Mouse (Mus musculus): ENCODE measurements at regions not wholly inside any gene's neighbourhood (a gene's known extent, or its start where the extent isn't known, plus 50 kb on each side); places are given as distances from the start of the nearest gene placed in this dataset.

DNA sequence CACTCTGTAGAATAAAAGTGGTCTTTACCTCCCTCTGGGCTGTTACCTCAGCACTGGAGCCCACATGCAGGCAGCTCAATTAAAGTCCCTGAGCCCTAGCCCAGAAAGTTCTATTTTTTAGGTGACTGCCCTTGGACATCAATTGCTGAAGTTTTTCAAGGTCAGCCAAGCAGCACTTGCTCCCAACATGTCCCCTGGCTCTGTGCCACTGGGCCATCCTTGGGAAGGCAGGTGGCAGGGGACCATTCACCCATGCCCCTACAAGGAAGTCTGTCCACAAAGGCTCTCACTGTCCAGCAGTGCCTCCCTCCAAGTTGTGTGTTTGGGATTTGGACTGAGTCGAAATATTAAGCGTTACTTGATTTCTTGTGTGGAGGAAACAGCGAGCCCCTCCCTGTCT lies 112.6 kb upstream of the Kazn start:
- Histone ChIP-seq H3K9ac (ENCODE audit: low read length) (no peak overlapping the region), H3K36me3 (ENCODE audit: control insufficient read depth, insufficient read depth, low read length) (no peaks in the 10 kb centered on the region), H3K4me2 (ENCODE audit: low read depth, low read length, severe bottlenecking) (no peak overlapping the region), H3K9me3 (ENCODE audit: control insufficient read depth, low read length) (no peaks in the 10 kb centered on the region), H3K27ac (ENCODE audit: low read depth, low read length) (no peak overlapping the region), H3K4me3 (ENCODE audit: low read depth, low read length) (no peak overlapping the region), H3K27me3 (ENCODE audit: control insufficient read depth, insufficient read depth, low read length) (no peaks in the 10 kb centered on the region), H3K4me1 (replicated peaks; ENCODE audit: control insufficient read depth, insufficient read depth, low read length) (no peaks in the 10 kb centered on the region)
- ATAC-seq (replicated peaks; ENCODE audit: low FRiP score), result no peak
- WGBS, result 90% methylated on average over 3 of the region's 3 CpGs
- no peak for DNase-seq (ENCODE audit: low spot score)

- Histone ChIP-seq H3K4me3 (ENCODE audit: low read depth, low read length) (no peak overlapping the region), H3K9ac (ENCODE audit: low read length) (no peak overlapping the region), H3K9me3 (ENCODE audit: control insufficient read depth, low read length) (no peaks in the 10 kb centered on the region), H3K36me3 (ENCODE audit: control insufficient read depth, insufficient read depth, low read length) (no peaks in the 10 kb centered on the region), H3K4me1 (replicated peaks; ENCODE audit: control insufficient read depth, insufficient read depth, low read length) (0 out of 2 replicates have a peak, but pooled peaks cover 5% of the 10 kb centered on the region), H3K27ac (ENCODE audit: low read depth, low read length) (no peak overlapping the region), H3K27me3 (ENCODE audit: control insufficient read depth, insufficient read depth, low read length) (no peaks in the 10 kb centered on the region), H3K4me2 (ENCODE audit: low read depth, low read length, severe bottlenecking) (no peak overlapping the region)
- 92% methylated on average over 8 of the region's 8 CpGs for WGBS
- no peak for DNase-seq (ENCODE audit: low spot score)
- no peak for ATAC-seq (replicated peaks; ENCODE audit: low FRiP score)
Observed at GRCm38 (mm10) chr4:142350986-142351385, 111.8 kb upstream of the Kazn start.

DNA sequence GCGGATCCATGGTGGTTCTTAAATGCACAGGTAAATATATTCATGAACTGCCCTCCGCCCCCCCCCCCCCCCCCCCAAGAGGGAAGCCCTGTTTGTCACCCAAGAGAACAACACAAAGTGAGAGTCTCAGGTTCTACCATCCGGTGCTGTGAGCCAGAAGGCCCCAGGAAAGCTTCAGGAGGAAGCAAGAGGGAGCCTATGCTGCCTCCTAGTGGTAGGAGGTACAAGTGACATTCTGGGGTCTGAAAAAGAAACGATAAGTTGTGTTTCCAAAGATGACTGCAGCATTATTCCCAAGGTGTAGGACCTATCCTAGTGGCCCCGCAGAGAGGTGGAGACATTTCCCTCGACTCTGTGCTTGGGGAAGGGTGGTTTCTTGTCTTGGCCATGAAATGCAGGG lies 109.7 kb upstream of the Kazn start:
- no peaks in the 10 kb centered on the region for H3K36me3 ChIP-seq (ENCODE audit: control insufficient read depth, insufficient read depth, low read length)
- 0 out of 2 replicates have a peak, but pooled peaks cover 5% of the 10 kb centered on the region for H3K4me1 ChIP-seq (replicated peaks; ENCODE audit: control insufficient read depth, insufficient read depth, low read length)
- 45% methylated on average over 6 of the region's 6 CpGs for WGBS
- H3K27me3 ChIP-seq (ENCODE audit: control insufficient read depth, insufficient read depth, low read length), result no peaks in the 10 kb centered on the region
- ATAC-seq (replicated peaks; ENCODE audit: low FRiP score) (no peak), DNase-seq (ENCODE audit: low spot score) (no peak)
- no peak overlapping the region for H3K4me2 ChIP-seq (ENCODE audit: low read depth, low read length, severe bottlenecking)
- H3K4me3 ChIP-seq (ENCODE audit: low read depth, low read length), result no peak overlapping the region
- H3K9ac ChIP-seq (ENCODE audit: low read length), result no peak overlapping the region
- no peaks in the 10 kb centered on the region for H3K9me3 ChIP-seq (ENCODE audit: control insufficient read depth, low read length)
- H3K27ac ChIP-seq (ENCODE audit: low read depth, low read length), result no peak overlapping the region

- Histone ChIP-seq H3K4me1 (replicated peaks; ENCODE audit: control insufficient read depth, insufficient read depth, low read length) (peaks cover 13% of the 10 kb centered on the region; the same call in 1 of the 2 replicates), H3K9ac (ENCODE audit: low read length) (no peak overlapping the region), H3K27ac (ENCODE audit: low read depth, low read length) (no peak overlapping the region), H3K27me3 (ENCODE audit: control insufficient read depth, insufficient read depth, low read length) (no peaks in the 10 kb centered on the region), H3K36me3 (ENCODE audit: control insufficient read depth, insufficient read depth, low read length) (no peaks in the 10 kb centered on the region), H3K4me3 (ENCODE audit: low read depth, low read length) (no peak overlapping the region), H3K4me2 (ENCODE audit: low read depth, low read length, severe bottlenecking) (no peak overlapping the region), H3K9me3 (ENCODE audit: control insufficient read depth, low read length) (no peaks in the 10 kb centered on the region)
- no peak for ATAC-seq (replicated peaks; ENCODE audit: low FRiP score)
- WGBS, result 77% methylated on average over 19 of the region's 19 CpGs
- no peak for DNase-seq (ENCODE audit: low spot score)
Observed at GRCm38 (mm10) chr4:142342482-142343206, 103.4 kb upstream of the Kazn start.

- no peak for DNase-seq (ENCODE audit: low spot score)
- H3K4me1 ChIP-seq (replicated peaks; ENCODE audit: control insufficient read depth, insufficient read depth, low read length), result peaks cover 11% of the 10 kb centered on the region; the same call in 1 of the 2 replicates
- H3K36me3 ChIP-seq (ENCODE audit: control insufficient read depth, insufficient read depth, low read length), result no peaks in the 10 kb centered on the region
- H3K27ac ChIP-seq (ENCODE audit: low read depth, low read length), result no peak overlapping the region
- WGBS, result 75% methylated on average over 4 of the region's 4 CpGs
- H3K9me3 ChIP-seq (ENCODE audit: control insufficient read depth, low read length), result no peaks in the 10 kb centered on the region
- no peaks in the 10 kb centered on the region for H3K27me3 ChIP-seq (ENCODE audit: control insufficient read depth, insufficient read depth, low read length)
- no peak overlapping the region for H3K4me2 ChIP-seq (ENCODE audit: low read depth, low read length, severe bottlenecking)
- ATAC-seq (replicated peaks; ENCODE audit: low FRiP score), result no peak; the same call in 1 of the 2 replicates
- no peak overlapping the region for H3K9ac ChIP-seq (ENCODE audit: low read length)
- no peak overlapping the region for H3K4me3 ChIP-seq (ENCODE audit: low read depth, low read length)
Observed at GRCm38 (mm10) chr4:142341305-142341704, 102.1 kb upstream of the Kazn start.

GRCm38 (mm10) chr4:142340057-142340456 lies 100.9 kb upstream of the Kazn start:
- Histone ChIP-seq H3K9me3 (ENCODE audit: control insufficient read depth, low read length) (no peaks in the 10 kb centered on the region; the same call in 1 of the 2 replicates), H3K27ac (ENCODE audit: low read depth, low read length) (no peak overlapping the region), H3K36me3 (ENCODE audit: control insufficient read depth, insufficient read depth, low read length) (no peaks in the 10 kb centered on the region), H3K4me2 (ENCODE audit: low read depth, low read length, severe bottlenecking) (no peak overlapping the region), H3K27me3 (ENCODE audit: control insufficient read depth, insufficient read depth, low read length) (no peaks in the 10 kb centered on the region), H3K4me3 (ENCODE audit: low read depth, low read length) (no peak overlapping the region), H3K9ac (ENCODE audit: low read length) (no peak overlapping the region), H3K4me1 (replicated peaks; ENCODE audit: control insufficient read depth, insufficient read depth, low read length) (peaks cover 8% of the 10 kb centered on the region; the same call in 1 of the 2 replicates)
- WGBS, result 10% methylated on average over 3 of the region's 3 CpGs
- DNase-seq (ENCODE audit: low spot score), result no peak
- ATAC-seq (replicated peaks; ENCODE audit: low FRiP score), result peak; percentile 53

GRCm38 (mm10) chr4:142337701-142338100 lies 98.5 kb upstream of the Kazn start:
- H3K4me2 ChIP-seq (ENCODE audit: low read depth, low read length, severe bottlenecking), result no peak overlapping the region
- no peak overlapping the region for H3K4me3 ChIP-seq (ENCODE audit: low read depth, low read length)
- H3K4me1 ChIP-seq (replicated peaks; ENCODE audit: control insufficient read depth, insufficient read depth, low read length), result peaks cover 8% of the 10 kb centered on the region; the same call in 1 of the 2 replicates
- ATAC-seq (replicated peaks; ENCODE audit: low FRiP score) (no peak), DNase-seq (ENCODE audit: low spot score) (no peak)
- H3K27ac ChIP-seq (ENCODE audit: low read depth, low read length), result no peak overlapping the region
- WGBS, result 89% methylated on average over 8 of the region's 8 CpGs
- no peaks in the 10 kb centered on the region; the same call in 1 of the 2 replicates for H3K9me3 ChIP-seq (ENCODE audit: control insufficient read depth, low read length)
- H3K9ac ChIP-seq (ENCODE audit: low read length), result no peak overlapping the region
- H3K27me3 ChIP-seq (ENCODE audit: control insufficient read depth, insufficient read depth, low read length), result no peaks in the 10 kb centered on the region
- no peaks in the 10 kb centered on the region for H3K36me3 ChIP-seq (ENCODE audit: control insufficient read depth, insufficient read depth, low read length)

GRCm38 (mm10) chr4:142336943-142337342 lies 97.7 kb upstream of the Kazn start:
- H3K27me3 ChIP-seq (ENCODE audit: control insufficient read depth, insufficient read depth, low read length), result no peaks in the 10 kb centered on the region
- no peak overlapping the region for H3K27ac ChIP-seq (ENCODE audit: low read depth, low read length)
- WGBS, result 47% methylated on average over 2 of the region's 2 CpGs
- no peak overlapping the region for H3K4me3 ChIP-seq (ENCODE audit: low read depth, low read length)
- H3K9ac ChIP-seq (ENCODE audit: low read length), result no peak overlapping the region
- H3K9me3 ChIP-seq (ENCODE audit: control insufficient read depth, low read length), result no peaks in the 10 kb centered on the region; the same call in 1 of the 2 replicates
- H3K4me2 ChIP-seq (ENCODE audit: low read depth, low read length, severe bottlenecking), result no peak overlapping the region
- peaks cover 8% of the 10 kb centered on the region; the same call in 1 of the 2 replicates for H3K4me1 ChIP-seq (replicated peaks; ENCODE audit: control insufficient read depth, insufficient read depth, low read length)
- H3K36me3 ChIP-seq (ENCODE audit: control insufficient read depth, insufficient read depth, low read length), result no peaks in the 10 kb centered on the region
- ATAC-seq (replicated peaks; ENCODE audit: low FRiP score) (no peak), DNase-seq (ENCODE audit: low spot score) (no peak)

GRCm38 (mm10) chr4:142334084-142334483 lies 94.9 kb upstream of the Kazn start:
- Histone ChIP-seq H3K9me3 (ENCODE audit: control insufficient read depth, low read length) (no peaks in the 10 kb centered on the region; the same call in 1 of the 2 replicates), H3K9ac (ENCODE audit: low read length) (no peak overlapping the region), H3K4me2 (ENCODE audit: low read depth, low read length, severe bottlenecking) (no peak overlapping the region), H3K27ac (ENCODE audit: low read depth, low read length) (no peak overlapping the region), H3K4me1 (replicated peaks; ENCODE audit: control insufficient read depth, insufficient read depth, low read length) (no peaks in the 10 kb centered on the region), H3K27me3 (ENCODE audit: control insufficient read depth, insufficient read depth, low read length) (no peaks in the 10 kb centered on the region), H3K36me3 (ENCODE audit: control insufficient read depth, insufficient read depth, low read length) (no peaks in the 10 kb centered on the region), H3K4me3 (ENCODE audit: low read depth, low read length) (no peak overlapping the region)
- DNase-seq (ENCODE audit: low spot score), result no peak
- no peak for ATAC-seq (replicated peaks; ENCODE audit: low FRiP score)
- WGBS, result 82% methylated on average over 7 of the region's 7 CpGs
